Mouse (Mus musculus) kidney, embryonic 16.5 days (tissue): ENCODE measurements around the gene Grin3b. TPM values are rescaled to one million over a fixed set of nuclear protein-coding genes. Genes with fewer than 3 reads are reported as not detected.

ENCODE experiments used
- ATAC-seq: fragments of 200-750 bp; cut with Nextera tagmentation; 2 replicates; pipeline ENCODE4 v1.8.0; 2017; ENCODE audit warnings: moderate TSS enrichment; ENCODE audit not compliant: low FRiP score, low TSS enrichment
- H3K27ac ChIP-seq: fragments of 300-500 bp; sonication (generic); 2 replicates; pipeline ENCODE4 v1.5.1; 2014; ENCODE audit warnings: low read length
- H3K27me3 ChIP-seq: fragments of 300-500 bp; sonication (generic); 2 replicates; pipeline ENCODE4 v1.6.1; 2014; ENCODE audit warnings: low read length, control low read depth, mixed read lengths; ENCODE audit not compliant: insufficient read depth
- H3K36me3 ChIP-seq: fragments of 300-500 bp; sonication (generic); 2 replicates; pipeline ENCODE4 v1.6.1; 2014; ENCODE audit warnings: low read length, control low read depth, mixed read lengths; ENCODE audit not compliant: insufficient read depth
- H3K4me1 ChIP-seq: fragments of 300-500 bp; sonication (generic); 2 replicates; pipeline ENCODE4 v1.6.1; 2014; ENCODE audit warnings: low read length, control low read depth, mixed read lengths; ENCODE audit not compliant: insufficient read depth
- H3K4me2 ChIP-seq: fragments of 300-500 bp; sonication (generic); replicated peaks from 2 replicates; pipeline ENCODE4 v1.6.1; 2014; ENCODE audit warnings: low read depth, low read length
- H3K4me3 ChIP-seq: fragments of 300-500 bp; sonication (generic); 2 replicates; pipeline ENCODE4 v1.5.1; 2014; ENCODE audit warnings: mild to moderate bottlenecking, low read length
- H3K9ac ChIP-seq: fragments of 300-500 bp; sonication (generic); replicated peaks from 2 replicates; pipeline ENCODE4 v1.6.1; 2014; ENCODE audit warnings: low read length
- H3K9me3 ChIP-seq: fragments of 300-500 bp; sonication (generic); 2 replicates; pipeline ENCODE4 v1.6.1; 2016; ENCODE audit warnings: low read length, control low read depth
- WGBS: fragments of 180-500 bp; shearing (Covaris S2); extraction: QIAGEN DNeasy Blood & Tissue Kit; methylation state at CpG from one replicate; pipeline ENCODE4 v1.1.7; 2014; 5-methylcytosine and 5-hydroxymethylcytosine counted together
- polyA plus RNA-seq: library from polyadenylated mRNA; unstranded; fragments of >200 nt; fragmentation: Nextera tagmentation; extraction: Ambion mirVana; gene quantifications from 2 replicates; pipeline ENCODE4 v1.2.1, GENCODE M21; 2015

Gene Grin3b
- polyA plus RNA-seq, 1 experiment from 2014 or later: 0.54 TPM

- H3K9ac ChIP-seq: peak overlapping the region; percentile 61
- H3K36me3 ChIP-seq: peaks cover 7% of the 10 kb centered on the region; the same call in 1 of the 2 replicates
- H3K9me3 ChIP-seq: peaks cover 2% of the 10 kb centered on the region; the same call in 1 of the 2 replicates
- H3K27ac ChIP-seq: peak overlapping the region; percentile 96
- H3K27me3 ChIP-seq: no peaks in the 10 kb centered on the region
- peak overlapping the region; percentile 81 for H3K4me3 ChIP-seq
- no peak for ATAC-seq
- H3K4me1 ChIP-seq: peaks cover 57% of the 10 kb centered on the region
- WGBS: 41% methylated on average over 6 of the region's 6 CpGs
- H3K4me2 ChIP-seq: peak overlapping the region; percentile 95
These were observed 15.8 kb downstream of the Grin3b start for GRCm38 (mm10) chr10:79986232-79986878.

DNA sequence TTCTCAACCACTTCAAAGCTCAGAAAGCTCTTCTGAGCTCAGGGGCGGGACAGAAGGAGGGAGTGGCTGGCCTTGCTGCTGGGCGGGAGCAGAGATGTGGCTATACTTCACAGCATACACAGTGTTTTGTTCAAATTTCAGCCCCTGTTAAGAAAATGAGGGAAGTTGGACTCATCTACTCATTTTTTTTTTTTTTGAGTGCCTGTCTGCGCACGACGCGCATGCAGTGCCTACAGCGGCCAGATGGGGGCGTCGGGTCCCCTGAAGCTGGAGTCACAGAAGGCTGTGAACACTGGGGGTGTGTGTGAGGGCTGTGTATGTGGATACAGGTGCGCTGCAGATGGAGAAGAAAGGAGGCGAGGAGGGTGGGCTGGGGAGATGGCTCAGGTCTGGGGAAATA lies 16.4 kb downstream of the Grin3b start:
- Histone ChIP-seq H3K4me1 (peaks cover 54% of the 10 kb centered on the region), H3K4me3 (no peak overlapping the region), H3K4me2 (peak overlapping the region; percentile 95; the same call in 1 of the 2 replicates), H3K36me3 (peaks cover 14% of the 10 kb centered on the region), H3K9me3 (peaks cover 6% of the 10 kb centered on the region; the same call in 1 of the 2 replicates), H3K27me3 (no peaks in the 10 kb centered on the region), H3K27ac (peak overlapping the region; percentile 96), H3K9ac (0 out of 2 replicates have a peak overlapping the region, but pooled peaks have one; percentile 1)
- ATAC-seq: no peak
- 7% methylated on average over 11 of the region's 11 CpGs for WGBS

GRCm38 (mm10) chr10:79987771-79988505 lies 17.4 kb downstream of the Grin3b start:
- no peak for ATAC-seq
- WGBS: 10% methylated on average over 27 of the region's 27 CpGs
- H3K9me3 ChIP-seq: peaks cover 6% of the 10 kb centered on the region; the same call in 1 of the 2 replicates
- H3K9ac ChIP-seq: peak overlapping the region; percentile 91
- peak overlapping the region; percentile 74 for H3K4me2 ChIP-seq
- peak overlapping the region; percentile 81 for H3K4me3 ChIP-seq
- peaks cover 23% of the 10 kb centered on the region for H3K36me3 ChIP-seq
- H3K27ac ChIP-seq: peak overlapping the region; percentile 94
- H3K27me3 ChIP-seq: no peaks in the 10 kb centered on the region
- peaks cover 46% of the 10 kb centered on the region for H3K4me1 ChIP-seq

DNA sequence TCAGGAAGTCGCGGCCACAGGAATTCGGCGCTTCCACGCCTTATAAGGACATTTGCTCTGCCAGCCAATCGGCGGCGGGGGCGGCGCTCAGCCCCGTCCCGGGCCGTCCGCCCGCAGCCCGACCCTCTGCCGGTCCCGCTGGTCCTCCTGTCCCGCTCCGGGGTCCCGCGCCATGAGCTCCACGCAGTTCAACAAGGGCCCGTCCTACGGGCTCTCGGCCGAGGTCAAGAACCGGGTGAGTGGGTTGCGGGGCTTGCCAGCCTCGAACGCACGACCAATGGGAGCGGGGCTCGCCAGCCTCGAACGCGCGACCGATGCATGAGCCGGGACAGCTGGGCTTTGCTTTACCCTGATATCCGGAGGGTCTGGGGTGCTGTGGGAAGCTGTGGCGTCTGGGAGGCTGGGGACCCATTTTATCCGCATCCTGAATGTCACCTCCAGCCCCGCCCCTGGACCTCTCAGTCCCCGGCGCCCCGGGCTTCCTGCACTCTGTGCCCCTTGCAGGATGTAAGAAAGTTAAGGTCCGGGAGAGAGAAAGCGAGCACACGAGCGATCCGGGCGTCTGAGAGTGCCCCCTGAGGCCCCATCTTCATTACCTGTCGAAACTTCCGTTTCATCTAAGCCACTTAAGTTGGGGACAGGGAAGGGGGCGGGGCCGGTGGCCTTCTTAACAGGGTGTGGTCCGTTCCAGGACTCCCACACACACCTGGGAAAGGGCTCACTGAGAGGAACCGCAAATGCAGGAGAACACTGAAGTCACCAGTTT lies 18.2 kb downstream of the Grin3b start, which contains the start of gene Cnn2:
TSS of gene Cnn2 (plus strand) at position 79 of the 766 bp plus-strand sequence.
- Histone ChIP-seq H3K9ac (peak within 1 kb of the TSS; percentile 91), H3K4me2 (peak within 1 kb of the TSS; percentile 74), H3K4me1 (peaks cover 40% of the 10 kb centered on the region), H3K36me3 (peaks cover 30% of the 10 kb centered on the region), H3K27me3 (no peaks in the 10 kb centered on the region), H3K4me3 (peak within 1 kb of the TSS; percentile 81), H3K27ac (peak within 1 kb of the TSS; percentile 94), H3K9me3 (peaks cover 6% of the 10 kb centered on the region; the same call in 1 of the 2 replicates)
- ATAC-seq: peak; percentile 12; the same call in 1 of the 2 replicates
- under 1% methylated on average over 59 of the region's 59 CpGs for WGBS

- Histone ChIP-seq H3K4me3 (peak overlapping the region; percentile 81), H3K27ac (peak overlapping the region; percentile 94), H3K9ac (peak overlapping the region; percentile 91), H3K4me2 (peak overlapping the region; percentile 74), H3K4me1 (peaks cover 40% of the 10 kb centered on the region), H3K27me3 (no peaks in the 10 kb centered on the region), H3K9me3 (peaks cover 6% of the 10 kb centered on the region; the same call in 1 of the 2 replicates), H3K36me3 (peaks cover 35% of the 10 kb centered on the region)
- 31% methylated on average over 8 of the region's 8 CpGs for WGBS
- ATAC-seq: no peak
These were observed 18.8 kb downstream of the Grin3b start for GRCm38 (mm10) chr10:79989272-79989786.

DNA sequence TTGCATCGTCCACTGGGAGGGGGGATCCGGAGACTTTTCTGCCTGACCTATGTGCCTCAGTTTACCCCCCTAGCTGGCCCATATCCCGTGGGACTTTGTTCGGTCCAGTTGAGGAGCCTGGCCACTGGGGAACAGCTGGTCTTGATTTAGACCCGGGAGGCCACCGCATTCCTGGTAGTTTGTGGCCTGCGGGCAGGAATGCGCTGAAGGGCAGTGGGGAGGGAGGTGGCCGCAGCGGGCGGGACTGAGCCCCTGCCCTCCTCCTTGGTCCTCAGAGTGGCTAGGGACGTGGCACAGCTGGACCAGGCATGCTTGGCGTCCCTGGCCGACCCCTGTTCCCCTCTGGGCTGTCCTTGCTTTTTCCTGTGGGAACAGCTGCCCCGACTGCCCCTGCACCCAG lies 19.4 kb downstream of the Grin3b start:
- peaks cover 6% of the 10 kb centered on the region; the same call in 1 of the 2 replicates for H3K9me3 ChIP-seq
- no peaks in the 10 kb centered on the region for H3K27me3 ChIP-seq
- H3K27ac ChIP-seq: peak overlapping the region; percentile 94
- peak overlapping the region; percentile 74 for H3K4me2 ChIP-seq
- H3K4me1 ChIP-seq: peaks cover 40% of the 10 kb centered on the region
- peak overlapping the region; percentile 81 for H3K4me3 ChIP-seq
- peak overlapping the region; percentile 91 for H3K9ac ChIP-seq
- H3K36me3 ChIP-seq: peaks cover 41% of the 10 kb centered on the region
- WGBS: 9% methylated on average over 15 of the region's 15 CpGs
- ATAC-seq: no peak

DNA sequence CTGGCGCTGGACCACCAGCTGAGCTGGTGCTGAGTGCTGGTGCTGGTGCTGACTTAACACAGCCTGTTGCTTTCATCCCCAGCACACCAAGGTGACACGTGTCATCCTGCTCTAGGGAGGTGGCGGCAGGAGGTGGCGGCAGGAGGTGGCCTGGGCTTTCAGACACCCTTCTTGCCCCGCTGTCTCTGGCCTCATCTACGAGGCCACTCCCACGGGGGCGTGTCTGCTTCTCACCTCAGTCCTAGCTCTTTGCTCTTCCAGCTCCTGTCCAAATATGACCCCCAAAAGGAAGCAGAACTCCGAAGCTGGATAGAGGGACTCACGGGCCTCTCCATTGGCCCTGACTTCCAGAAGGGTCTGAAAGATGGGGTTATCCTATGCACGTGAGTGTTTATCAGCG lies 20.6 kb downstream of the Grin3b start:
- no peak overlapping the region for H3K27ac ChIP-seq
- H3K9me3 ChIP-seq: peaks cover 6% of the 10 kb centered on the region; the same call in 1 of the 2 replicates
- no peaks in the 10 kb centered on the region for H3K27me3 ChIP-seq
- no peak overlapping the region for H3K9ac ChIP-seq
- H3K36me3 ChIP-seq: peaks cover 42% of the 10 kb centered on the region
- no peak for ATAC-seq
- peaks cover 35% of the 10 kb centered on the region for H3K4me1 ChIP-seq
- H3K4me2 ChIP-seq: peak overlapping the region; percentile 38
- peak overlapping the region; percentile 20; the same call in 1 of the 2 replicates for H3K4me3 ChIP-seq
- 64% methylated on average over 12 of the region's 12 CpGs for WGBS

DNA sequence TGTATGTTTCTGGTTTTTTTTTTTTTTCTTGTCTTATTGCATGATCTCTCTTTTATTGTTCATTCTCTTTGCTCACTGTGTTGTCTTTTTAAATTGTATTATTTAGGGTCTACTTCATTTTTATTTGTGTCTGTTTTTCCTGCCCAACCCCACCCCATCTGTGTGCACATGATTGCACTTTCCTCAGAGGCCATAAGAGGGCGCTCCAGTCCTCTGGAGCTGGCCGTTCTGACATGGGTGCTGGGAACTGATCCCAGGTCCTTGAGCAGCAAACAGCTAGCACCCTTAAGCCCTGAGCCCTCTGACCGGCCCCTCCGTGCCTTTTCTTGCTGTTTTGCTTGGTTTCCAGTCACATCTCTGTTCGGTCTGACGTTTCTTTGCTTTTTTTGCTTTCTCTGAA lies 21.0 kb downstream of the Grin3b start:
- Histone ChIP-seq H3K4me2 (no peak overlapping the region; the same call in 1 of the 2 replicates), H3K27ac (no peak overlapping the region), H3K4me1 (peaks cover 31% of the 10 kb centered on the region), H3K9ac (no peak overlapping the region), H3K27me3 (no peaks in the 10 kb centered on the region), H3K36me3 (peaks cover 42% of the 10 kb centered on the region), H3K9me3 (peaks cover 6% of the 10 kb centered on the region; the same call in 1 of the 2 replicates), H3K4me3 (no peak overlapping the region)
- WGBS: 88% methylated on average over 6 of the region's 6 CpGs
- no peak for ATAC-seq
